Mouse (Mus musculus) megakaryocyte, embryonic 14.5 days (primary cell): ENCODE results near the gene Telo2.

Experiments used
- FLI1 ChIP-seq: IDR thresholded peaks from 2 replicates; pipeline ENCODE4 v1.6.1; 2012; ENCODE audit warnings: low read length, inconsistent platforms, mixed read lengths
- GATA1 ChIP-seq: IDR thresholded peaks from 3 replicates; pipeline ENCODE4 v1.6.1; 2012; ENCODE audit warnings: mixed read lengths, low read length, inconsistent platforms, borderline replicate concordance

GRCm38 (mm10) chr17:25063872-25064271 lies 51.9 kb downstream of the Telo2 start:
- TF ChIP-seq GATA1 (no peak), FLI1 (no peak)
